In the genomic region with DNA sequence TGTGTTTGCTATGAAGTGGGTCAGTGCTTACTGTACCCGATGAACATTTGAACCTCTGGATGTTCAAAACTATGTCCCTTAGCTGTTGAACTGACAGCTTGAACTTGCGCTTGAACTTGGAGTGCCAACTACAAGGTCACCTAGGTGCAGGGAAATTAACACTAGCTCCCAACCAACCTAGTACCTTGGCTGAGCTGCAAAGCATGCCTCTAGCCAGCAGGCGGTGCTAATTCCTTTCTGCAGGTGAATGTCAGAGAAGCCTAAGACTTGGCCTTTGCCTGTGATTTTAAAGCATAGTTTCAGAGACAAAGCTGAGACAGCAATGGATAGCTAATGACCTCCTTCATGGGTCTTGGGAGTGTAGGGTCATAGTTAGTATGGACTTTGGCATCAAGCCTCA, we compare ENCODE assay signal across 9 mouse cellular contexts. TPM values are rescaled to one million over a fixed set of nuclear protein-coding genes. Genes with fewer than 3 reads are reported as not detected.
A peak's percentile ranks its signal among the peaks of the same experiment; 100 is the strongest.
DNase-seq lines count a peak whose midpoint lies in the region; ATAC-seq and TF ChIP-seq lines count a peak whose summit lies in the region.
"Had no signal": no experiment of that assay in that cellular context is flagged by ENCODE, and none has a peak within 500 bp of the region (broad histone marks: within the 10 kb centered on the region; RNA-seq: fewer than 3 reads in every experiment).

No protein-coding gene starts in this region.

- peak; percentile 37 to 51 for DNase-seq in heart, adult 2 months
- DNase-seq in heart, embryonic 10.5 days (ENCODE audit: low spot score) = no peak
- DNase-seq in WW6 (ENCODE audit: low read depth, low spot score) = peak; percentile 22
- peak; percentile 46 for DNase-seq in embryonic facial prominence, embryonic 14.5 days (ENCODE audit: low spot score)
- DNase-seq in hindbrain, embryonic 14.5 days (ENCODE audit: low spot score) = peak; percentile 57
- peak; percentile 61 to 70 for DNase-seq in left cerebral cortex, postnatal 25 days (ENCODE audit: low spot score in 2 of 2)
- DNase-seq in telencephalon, adult 2 months (ENCODE audit: low read depth, low spot score) = peak; percentile 26

- 40% methylated on average over 3 of the region's 3 CpGs for WGBS in heart, adult 2 months
- WGBS in heart, embryonic 10.5 days = 48% methylated on average over 3 of the region's 3 CpGs
- WGBS in embryonic facial prominence, embryonic 14.5 days = 51% methylated on average over 3 of the region's 3 CpGs
- 64% methylated on average over 3 of the region's 3 CpGs for WGBS in hindbrain, embryonic 14.5 days
- WGBS in midbrain, embryonic 16.5 days = 63% methylated on average over 3 of the region's 3 CpGs

- no peak overlapping the region for H3K4me3 ChIP-seq in heart, adult 2 months
- H3K4me3 ChIP-seq in heart, embryonic 10.5 days = no peak overlapping the region
- H3K4me3 ChIP-seq in embryonic facial prominence, embryonic 14.5 days (ENCODE audit: low read depth, low read length) = no peak overlapping the region
- no peak overlapping the region for H3K4me3 ChIP-seq in hindbrain, embryonic 14.5 days (replicated peaks; ENCODE audit: low read length)
- H3K4me3 ChIP-seq in midbrain, embryonic 16.5 days (ENCODE audit: low read depth, low read length) = no peak overlapping the region
- H3K4me3 ChIP-seq: megakaryocyte, embryonic 14.5 days had no signal

- no peak for ATAC-seq in embryonic facial prominence, embryonic 14.5 days (ENCODE audit: low read depth)
- ATAC-seq in hindbrain, embryonic 14.5 days (ENCODE audit: low FRiP score) = 0 out of 2 replicates have a peak, but pooled peaks have one; percentile 12
- peak; percentile 36; the same call in 1 of the 2 replicates for ATAC-seq in midbrain, embryonic 16.5 days

- H3K79me2 ChIP-seq in heart, adult 2 months (replicated peaks; ENCODE audit: control insufficient read depth, insufficient read depth, low read length) = no peaks in the 10 kb centered on the region

- H3K27me3 ChIP-seq in heart, adult 2 months (ENCODE audit: control insufficient read depth, insufficient read depth, low read length) = no peaks in the 10 kb centered on the region
- H3K27me3 ChIP-seq in heart, embryonic 10.5 days (ENCODE audit: insufficient read depth, poor library complexity, severe bottlenecking) = no peaks in the 10 kb centered on the region
- no peaks in the 10 kb centered on the region for H3K27me3 ChIP-seq in embryonic facial prominence, embryonic 14.5 days (replicated peaks; ENCODE audit: control insufficient read depth, insufficient read depth, low read length)
- no peaks in the 10 kb centered on the region for H3K27me3 ChIP-seq in hindbrain, embryonic 14.5 days (ENCODE audit: control insufficient read depth, insufficient read depth, low read length)
- H3K27me3 ChIP-seq in midbrain, embryonic 16.5 days (ENCODE audit: control insufficient read depth, insufficient read depth, low read depth, low read length) = no peaks in the 10 kb centered on the region
- H3K27me3 ChIP-seq: megakaryocyte, embryonic 14.5 days had no signal

- TF ChIP-seq CTCF in heart, adult 2 months (IDR thresholded peaks at IDR 0.05) = peak; percentile 85

- peaks cover 11% of the 10 kb centered on the region; the same call in 1 of the 2 replicates for H3K36me3 ChIP-seq in heart, adult 2 months (ENCODE audit: control insufficient read depth, insufficient read depth, low read length)
- H3K36me3 ChIP-seq in heart, embryonic 10.5 days = peaks cover 47% of the 10 kb centered on the region
- peaks cover 41% of the 10 kb centered on the region for H3K36me3 ChIP-seq in embryonic facial prominence, embryonic 14.5 days (ENCODE audit: control insufficient read depth, insufficient read depth, low read length)
- H3K36me3 ChIP-seq in hindbrain, embryonic 14.5 days (replicated peaks; ENCODE audit: control insufficient read depth, insufficient read depth) = peaks cover 51% of the 10 kb centered on the region
- peaks cover 27% of the 10 kb centered on the region for H3K36me3 ChIP-seq in midbrain, embryonic 16.5 days (ENCODE audit: control insufficient read depth, insufficient read depth, low read length)

- H3K4me2 ChIP-seq in embryonic facial prominence, embryonic 14.5 days (ENCODE audit: low read depth, low read length) = no peak overlapping the region
- no peak overlapping the region for H3K4me2 ChIP-seq in hindbrain, embryonic 14.5 days (replicated peaks)
- no peak overlapping the region for H3K4me2 ChIP-seq in midbrain, embryonic 16.5 days (ENCODE audit: low read length)

- no peak overlapping the region for H3K9ac ChIP-seq in heart, adult 2 months (ENCODE audit: low read depth, low read length)
- H3K9ac ChIP-seq in embryonic facial prominence, embryonic 14.5 days (ENCODE audit: low read depth, low read length) = no peak overlapping the region
- H3K9ac ChIP-seq in hindbrain, embryonic 14.5 days = no peak overlapping the region
- H3K9ac ChIP-seq in midbrain, embryonic 16.5 days (ENCODE audit: low read depth, low read length) = no peak overlapping the region

- peak; percentile 63; the same call in 1 of the 2 replicates for TF ChIP-seq EP300 in heart, adult 2 months (IDR thresholded peaks at IDR 0.05; ENCODE audit: insufficient read depth, low read depth, low read length)

- no peak overlapping the region for H3K27ac ChIP-seq in heart, adult 2 months
- no peak overlapping the region for H3K27ac ChIP-seq in heart, embryonic 10.5 days
- H3K27ac ChIP-seq in embryonic facial prominence, embryonic 14.5 days (replicated peaks; ENCODE audit: low read depth, low read length) = no peak overlapping the region
- no peak overlapping the region for H3K27ac ChIP-seq in hindbrain, embryonic 14.5 days
- H3K27ac ChIP-seq in midbrain, embryonic 16.5 days (ENCODE audit: low read length) = no peak overlapping the region

- intact Hi-C loops in heart, adult 2 months (cut with DNase I) = loop anchor here (2.0 kb wide), 1 partner anchor 51 kb away; no protein-coding TSS in a partner anchor
- intact Hi-C loops in left cerebral cortex, postnatal 25 days (cut with DNase I) = loop anchor here (2.0 kb wide), 1 partner anchor 51 kb away; no protein-coding TSS in a partner anchor

- no peak for TF ChIP-seq POLR2A in heart, adult 2 months (IDR thresholded peaks at IDR 0.05; ENCODE audit: insufficient read depth, low read depth, low read length)

- no peaks in the 10 kb centered on the region for H3K9me3 ChIP-seq in heart, embryonic 10.5 days
- no peaks in the 10 kb centered on the region for H3K9me3 ChIP-seq in embryonic facial prominence, embryonic 14.5 days (ENCODE audit: control insufficient read depth, low read length)
- H3K9me3 ChIP-seq in hindbrain, embryonic 14.5 days (ENCODE audit: control insufficient read depth, low read length) = no peaks in the 10 kb centered on the region
- no peaks in the 10 kb centered on the region for H3K9me3 ChIP-seq in midbrain, embryonic 16.5 days (replicated peaks; ENCODE audit: control insufficient read depth, low read length, poor library complexity, severe bottlenecking)
- H3K9me3 ChIP-seq: megakaryocyte, embryonic 14.5 days had no signal

- H3K4me1 ChIP-seq in heart, adult 2 months (ENCODE audit: control insufficient read depth, insufficient read depth, low read length) = peaks cover 10% of the 10 kb centered on the region
- H3K4me1 ChIP-seq in heart, embryonic 10.5 days = peaks cover 46% of the 10 kb centered on the region
- peaks cover 7% of the 10 kb centered on the region for H3K4me1 ChIP-seq in embryonic facial prominence, embryonic 14.5 days (ENCODE audit: control insufficient read depth, insufficient read depth, low read length)
- H3K4me1 ChIP-seq in hindbrain, embryonic 14.5 days (replicated peaks; ENCODE audit: control insufficient read depth, insufficient read depth, low read length) = no peaks in the 10 kb centered on the region
- H3K4me1 ChIP-seq in midbrain, embryonic 16.5 days (ENCODE audit: control insufficient read depth, insufficient read depth, low read length) = no peaks in the 10 kb centered on the region
- H3K4me1 ChIP-seq: megakaryocyte, embryonic 14.5 days had no signal

RNA-seq across cellular contexts. Expression of a gene that starts 12.5 kb away (rescaled TPM):
- total RNA-seq in heart, adult 2 months (2021) = not detected
- polyA plus RNA-seq in heart, adult 2 months (2012; rRNA removed) = not detected in 2 replicates
- not detected in 2 replicates for polyA plus RNA-seq in heart, embryonic 10.5 days (2016; fragmentation: Nextera tagmentation; extraction: Ambion mirVana)
- 0.17 TPM in 1 of 2 replicates, not detected in the other for polyA plus RNA-seq in embryonic facial prominence, embryonic 14.5 days (2014; fragmentation: Nextera tagmentation; extraction: Ambion mirVana)
- polyA plus RNA-seq in hindbrain, embryonic 14.5 days (2014; fragmentation: Nextera tagmentation; extraction: Ambion mirVana) = 0.30 and 0.47 TPM in 2 replicates
- not detected for total RNA-seq in left cerebral cortex, postnatal 25 days (2021)
- 0.58 and 0.89 TPM in 2 replicates for polyA plus RNA-seq in midbrain, embryonic 16.5 days (2015; fragmentation: Nextera tagmentation; extraction: Ambion mirVana)

RNA-seq across cellular contexts. Expression of a gene that starts 12.9 kb away (rescaled TPM):
- total RNA-seq in heart, adult 2 months (2021) = 100 to 1,000 TPM; 216 to 243 TPM
- 432 and 512 TPM in 2 replicates for polyA plus RNA-seq in heart, adult 2 months (2012; rRNA removed)
- 21.3 and 48.5 TPM in 2 replicates for polyA plus RNA-seq in heart, embryonic 10.5 days (2016; fragmentation: Nextera tagmentation; extraction: Ambion mirVana)
- polyA plus RNA-seq in embryonic facial prominence, embryonic 14.5 days (2014; fragmentation: Nextera tagmentation; extraction: Ambion mirVana) = 41.9 and 46.1 TPM in 2 replicates
- polyA plus RNA-seq in hindbrain, embryonic 14.5 days (2014; fragmentation: Nextera tagmentation; extraction: Ambion mirVana) = 33.4 and 41.5 TPM in 2 replicates
- 100 to 1,000 TPM; 190 to 213 TPM for total RNA-seq in left cerebral cortex, postnatal 25 days (2021)
- polyA plus RNA-seq in midbrain, embryonic 16.5 days (2015; fragmentation: Nextera tagmentation; extraction: Ambion mirVana) = 38.9 and 40.1 TPM in 2 replicates

RNA-seq across cellular contexts. Expression of a gene that starts 26.1 kb away (rescaled TPM):
- 100 to 1,000 TPM; 101 to 109 TPM for total RNA-seq in heart, adult 2 months (2021)
- 160 and 196 TPM in 2 replicates for polyA plus RNA-seq in heart, adult 2 months (2012; rRNA removed)
- polyA plus RNA-seq in heart, embryonic 10.5 days (2016; fragmentation: Nextera tagmentation; extraction: Ambion mirVana) = 67.8 and 68.2 TPM in 2 replicates
- 131 and 137 TPM in 2 replicates for polyA plus RNA-seq in embryonic facial prominence, embryonic 14.5 days (2014; fragmentation: Nextera tagmentation; extraction: Ambion mirVana)
- 37.0 and 44.8 TPM in 2 replicates for polyA plus RNA-seq in hindbrain, embryonic 14.5 days (2014; fragmentation: Nextera tagmentation; extraction: Ambion mirVana)
- total RNA-seq in left cerebral cortex, postnatal 25 days (2021) = 10 to 100 TPM; 47.7 to 50.3 TPM
- 47.0 TPM in 2 replicates for polyA plus RNA-seq in midbrain, embryonic 16.5 days (2015; fragmentation: Nextera tagmentation; extraction: Ambion mirVana)

RNA-seq across cellular contexts. Expression of a gene that starts 29.1 kb away (rescaled TPM):
- not detected for total RNA-seq in heart, adult 2 months (2021)
- 0.09 and 0.10 TPM in 2 replicates for polyA plus RNA-seq in heart, adult 2 months (2012; rRNA removed)
- 0.19 and 0.30 TPM in 2 replicates for polyA plus RNA-seq in heart, embryonic 10.5 days (2016; fragmentation: Nextera tagmentation; extraction: Ambion mirVana)
- 0.08 and 0.20 TPM in 2 replicates for polyA plus RNA-seq in embryonic facial prominence, embryonic 14.5 days (2014; fragmentation: Nextera tagmentation; extraction: Ambion mirVana)
- 0.23 and 0.24 TPM in 2 replicates for polyA plus RNA-seq in hindbrain, embryonic 14.5 days (2014; fragmentation: Nextera tagmentation; extraction: Ambion mirVana)
- total RNA-seq in left cerebral cortex, postnatal 25 days (2021) = under 1 TPM; 0.23 to 0.34 TPM
- polyA plus RNA-seq in midbrain, embryonic 16.5 days (2015; fragmentation: Nextera tagmentation; extraction: Ambion mirVana) = 0.09 and 0.14 TPM in 2 replicates

RNA-seq across cellular contexts. Expression of a gene that starts 38.2 kb away (rescaled TPM):
- 10 to 100 TPM; 10.7 to 12.0 TPM for total RNA-seq in heart, adult 2 months (2021)
- 11.1 and 11.5 TPM in 2 replicates for polyA plus RNA-seq in heart, adult 2 months (2012; rRNA removed)
- polyA plus RNA-seq in heart, embryonic 10.5 days (2016; fragmentation: Nextera tagmentation; extraction: Ambion mirVana) = 63.8 and 77.5 TPM in 2 replicates
- 58.5 and 67.8 TPM in 2 replicates for polyA plus RNA-seq in embryonic facial prominence, embryonic 14.5 days (2014; fragmentation: Nextera tagmentation; extraction: Ambion mirVana)
- polyA plus RNA-seq in hindbrain, embryonic 14.5 days (2014; fragmentation: Nextera tagmentation; extraction: Ambion mirVana) = 154 and 160 TPM in 2 replicates
- total RNA-seq in left cerebral cortex, postnatal 25 days (2021) = 100 to 1,000 TPM; 307 to 334 TPM
- 242 and 267 TPM in 2 replicates for polyA plus RNA-seq in midbrain, embryonic 16.5 days (2015; fragmentation: Nextera tagmentation; extraction: Ambion mirVana)
